Mouse (Mus musculus) forebrain, embryonic 14.5 days (tissue): ENCODE results near the gene Olfr869. TPM values are rescaled to one million over a fixed set of nuclear protein-coding genes. Genes with fewer than 3 reads are reported as not detected.

Source experiments
- ATAC-seq: fragments of 200-750 bp; cut with Nextera tagmentation; 2 replicates; pipeline ENCODE4 v1.8.0; 2017; ENCODE audit warnings: mild to moderate bottlenecking, moderate library complexity
- DNase-seq: peaks from one replicate; pipeline ENCODE4 v3.0.0-alpha.2; 2015; ENCODE audit warnings: low spot score
- H3K27ac ChIP-seq: fragments of 300-500 bp; sonication (generic); 2 replicates; pipeline ENCODE4 v1.5.1; 2014; ENCODE audit warnings: low read depth, mild to moderate bottlenecking, control low read depth, low read length, moderate library complexity
- H3K27me3 ChIP-seq: fragments of 300-500 bp; sonication (generic); replicated peaks from 2 replicates; pipeline ENCODE4 v1.6.1; 2014; ENCODE audit warnings: low read length, control low read depth, mixed read lengths; ENCODE audit not compliant: control insufficient read depth, insufficient read depth
- H3K36me3 ChIP-seq: fragments of 300-500 bp; sonication (generic); 2 replicates; pipeline ENCODE4 v1.6.1; 2014; ENCODE audit warnings: low read length, control low read depth; ENCODE audit not compliant: control insufficient read depth, insufficient read depth
- H3K4me1 ChIP-seq: fragments of 300-500 bp; sonication (generic); 2 replicates; pipeline ENCODE4 v1.6.1; 2014; ENCODE audit warnings: antibody characterized with exemption, low read length, control low read depth; ENCODE audit not compliant: control insufficient read depth, insufficient read depth
- H3K4me2 ChIP-seq: fragments of 300-500 bp; sonication (generic); 2 replicates; pipeline ENCODE4 v1.6.1; 2014; ENCODE audit warnings: mild to moderate bottlenecking, control low read depth, low read length
- H3K4me3 ChIP-seq: fragments of 300-500 bp; sonication (generic); 2 replicates; pipeline ENCODE4 v1.5.1; 2014; ENCODE audit warnings: low read depth, low read length, control low read depth
- H3K9ac ChIP-seq: fragments of 300-500 bp; sonication (generic); 2 replicates; pipeline ENCODE4 v1.6.1; 2014; ENCODE audit warnings: mild to moderate bottlenecking, low read length, control low read depth, moderate library complexity
- H3K9me3 ChIP-seq: fragments of 300-500 bp; sonication (generic); replicated peaks from 2 replicates; pipeline ENCODE4 v1.6.1; 2016; ENCODE audit warnings: low read length, control low read depth, mixed read lengths; ENCODE audit not compliant: control insufficient read depth
- WGBS: fragments of 180-500 bp; shearing (Covaris S2); extraction: QIAGEN DNeasy Blood & Tissue Kit; methylation state at CpG from one replicate; pipeline ENCODE4 v1.1.7; 2014; 5-methylcytosine and 5-hydroxymethylcytosine counted together
- polyA plus RNA-seq: library from polyadenylated mRNA; unstranded; fragments of >200 nt; fragmentation: Nextera tagmentation; extraction: Ambion mirVana; gene quantifications from 2 replicates; pipeline ENCODE4 v1.2.1, GENCODE M21; 2014

Gene Olfr869
- polyA plus RNA-seq, result not detected in 2 replicates

- no peaks in the 10 kb centered on the region for H3K9me3 ChIP-seq
- H3K4me3 ChIP-seq, result no peak within 1 kb of the TSS
- H3K27ac ChIP-seq, result no peak within 1 kb of the TSS
- H3K4me2 ChIP-seq, result no peak within 1 kb of the TSS
- 80% methylated on average over 2 of the region's 2 CpGs for WGBS
- H3K4me1 ChIP-seq, result no peaks in the 10 kb centered on the region
- ATAC-seq, result no peak
- DNase-seq, result no peak
- H3K27me3 ChIP-seq, result no peaks in the 10 kb centered on the region
- H3K36me3 ChIP-seq, result no peaks in the 10 kb centered on the region
- no peak within 1 kb of the TSS for H3K9ac ChIP-seq
Measured at GRCm38 (mm10) chr9:20128709-20129108, at the start of gene Olfr869. Olfr869 (plus strand) TSS chr9:20129009.

GRCm38 (mm10) chr9:20098326-20098725 lies 30.5 kb upstream of the Olfr869 start, which contains the start of gene Olfr868:
Olfr868 (plus strand) TSS chr9:20098626.
- Histone ChIP-seq H3K4me2 (no peak within 1 kb of the TSS), H3K4me1 (no peaks in the 10 kb centered on the region), H3K36me3 (no peaks in the 10 kb centered on the region), H3K9me3 (0 out of 2 replicates have a peak, but pooled peaks cover 3% of the 10 kb centered on the region), H3K9ac (no peak within 1 kb of the TSS), H3K27ac (no peak within 1 kb of the TSS), H3K27me3 (no peaks in the 10 kb centered on the region), H3K4me3 (no peak within 1 kb of the TSS)
- WGBS, result 36% methylated on average over 2 of the region's 2 CpGs
- ATAC-seq (no peak), DNase-seq (no peak)

- no peaks in the 10 kb centered on the region for H3K36me3 ChIP-seq
- H3K4me2 ChIP-seq, result no peak overlapping the region
- 0 out of 2 replicates have a peak, but pooled peaks cover 9% of the 10 kb centered on the region for H3K9me3 ChIP-seq
- H3K4me3 ChIP-seq, result no peak overlapping the region
- H3K9ac ChIP-seq, result no peak overlapping the region
- no peak for ATAC-seq
- DNase-seq, result no peak
- H3K27me3 ChIP-seq, result no peaks in the 10 kb centered on the region
- no peaks in the 10 kb centered on the region for H3K4me1 ChIP-seq
- 85% methylated on average over 3 of the region's 3 CpGs for WGBS
- no peak overlapping the region for H3K27ac ChIP-seq
Measured at GRCm38 (mm10) chr9:20149706-20150105, 20.9 kb downstream of the Olfr869 start.

- 71% methylated on average over 2 of the region's 2 CpGs for WGBS
- H3K27ac ChIP-seq, result no peak within 1 kb of the TSS
- no peak within 1 kb of the TSS for H3K9ac ChIP-seq
- H3K4me1 ChIP-seq, result no peaks in the 10 kb centered on the region
- no peaks in the 10 kb centered on the region for H3K27me3 ChIP-seq
- peaks cover 13% of the 10 kb centered on the region; the same call in 1 of the 2 replicates for H3K9me3 ChIP-seq
- DNase-seq, result no peak
- no peak within 1 kb of the TSS for H3K4me2 ChIP-seq
- H3K4me3 ChIP-seq, result no peak within 1 kb of the TSS
- ATAC-seq, result no peak
- no peaks in the 10 kb centered on the region for H3K36me3 ChIP-seq
Measured at GRCm38 (mm10) chr9:20173957-20174356, 45.1 kb downstream of the Olfr869 start, which contains the start of gene Olfr870. Olfr870 (minus strand) TSS chr9:20174057.

GRCm38 (mm10) chr9:20179463-20179862 lies 50.7 kb downstream of the Olfr869 start:
- DNase-seq (no peak), ATAC-seq (no peak)
- H3K36me3 ChIP-seq, result no peaks in the 10 kb centered on the region
- no peak overlapping the region for H3K4me3 ChIP-seq
- no peaks in the 10 kb centered on the region for H3K4me1 ChIP-seq
- no peak overlapping the region for H3K4me2 ChIP-seq
- no peak overlapping the region for H3K27ac ChIP-seq
- no peaks in the 10 kb centered on the region for H3K27me3 ChIP-seq
- H3K9me3 ChIP-seq, result peaks cover 13% of the 10 kb centered on the region
- H3K9ac ChIP-seq, result no peak overlapping the region
- WGBS, result 74% methylated on average over 5 of the region's 5 CpGs

Other genes starting within 250 kb of the Olfr869 start
- not detected in 2 replicates for gene Olfr862, start 241.0 kb upstream of the Olfr869 start, polyA plus RNA-seq
- gene Olfr77, start 212.1 kb upstream of the Olfr869 start, polyA plus RNA-seq, result 0.17 and 0.22 TPM in 2 replicates
- gene Olfr866, start 101.0 kb upstream of the Olfr869 start, polyA plus RNA-seq, result not detected in 2 replicates
- not detected in 2 replicates for gene Olfr867, start 71.4 kb upstream of the Olfr869 start, polyA plus RNA-seq
- gene Olfr868, start 30.4 kb upstream of the Olfr869 start, polyA plus RNA-seq, result not detected in 2 replicates
- gene Olfr870, start 45.0 kb downstream of the Olfr869 start, polyA plus RNA-seq, result not detected in 2 replicates
- not detected in 2 replicates for gene Olfr871, start 83.2 kb downstream of the Olfr869 start, polyA plus RNA-seq
- not detected in 2 replicates for gene Olfr872, start 108.1 kb downstream of the Olfr869 start, polyA plus RNA-seq
- gene Olfr39, start 153.3 kb downstream of the Olfr869 start, polyA plus RNA-seq, result not detected in 2 replicates
- not detected in 2 replicates for gene Olfr873, start 169.5 kb downstream of the Olfr869 start, polyA plus RNA-seq
- not detected in 2 replicates for gene Olfr18, start 207.1 kb downstream of the Olfr869 start, polyA plus RNA-seq